Mouse (Mus musculus): Measurements from ENCODE around the gene Adora2a. TPM values are rescaled to one million over a fixed set of nuclear protein-coding genes. Genes with fewer than 3 reads are reported as not detected.

Adora2a gene
- polyA plus RNA-seq, 1 experiment from 2014 or later = 5.1 TPM

DNA sequence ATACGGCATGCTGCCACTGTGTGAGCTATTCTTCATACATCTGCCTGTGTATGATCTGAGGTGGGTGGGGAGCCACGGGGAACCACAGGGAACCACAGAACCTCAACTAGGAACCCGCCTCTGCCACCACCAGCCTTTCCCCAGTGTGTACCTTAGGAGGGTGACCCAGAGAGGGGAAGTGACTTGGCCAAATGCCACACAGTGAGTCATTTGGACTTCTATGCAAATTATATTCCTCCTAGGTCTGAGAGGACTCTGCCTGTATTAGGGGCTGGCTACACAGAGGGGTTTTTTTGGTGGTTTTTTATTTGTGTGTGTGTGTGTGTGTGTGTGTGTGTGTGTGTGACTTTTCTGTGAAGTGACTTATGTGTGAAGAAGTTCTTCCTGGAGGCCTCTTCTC is 9.9 kb downstream of the Adora2a start:
- H3K27ac ChIP-seq (ENCODE audit: low read depth, low read length) = no peak overlapping the region
- no peaks in the 10 kb centered on the region for H3K36me3 ChIP-seq (ENCODE audit: control insufficient read depth, insufficient read depth, low read length)
- DNase-seq (ENCODE audit: low spot score) (no peak), ATAC-seq (replicated peaks; ENCODE audit: low FRiP score) (no peak)
- H3K4me3 ChIP-seq (ENCODE audit: low read depth, low read length) = no peak overlapping the region
- H3K27me3 ChIP-seq (replicated peaks; ENCODE audit: control insufficient read depth, insufficient read depth, low read length) = no peaks in the 10 kb centered on the region
- H3K4me1 ChIP-seq (replicated peaks; ENCODE audit: control insufficient read depth, insufficient read depth, low read length) = peaks cover 6% of the 10 kb centered on the region; the same call in 1 of the 2 replicates
- H3K9me3 ChIP-seq (ENCODE audit: control insufficient read depth, low read length) = no peaks in the 10 kb centered on the region
- no peak overlapping the region for H3K4me2 ChIP-seq
- 47% methylated on average over 3 of the region's 3 CpGs for WGBS
- no peak overlapping the region for H3K9ac ChIP-seq (ENCODE audit: low read depth, low read length)

DNA sequence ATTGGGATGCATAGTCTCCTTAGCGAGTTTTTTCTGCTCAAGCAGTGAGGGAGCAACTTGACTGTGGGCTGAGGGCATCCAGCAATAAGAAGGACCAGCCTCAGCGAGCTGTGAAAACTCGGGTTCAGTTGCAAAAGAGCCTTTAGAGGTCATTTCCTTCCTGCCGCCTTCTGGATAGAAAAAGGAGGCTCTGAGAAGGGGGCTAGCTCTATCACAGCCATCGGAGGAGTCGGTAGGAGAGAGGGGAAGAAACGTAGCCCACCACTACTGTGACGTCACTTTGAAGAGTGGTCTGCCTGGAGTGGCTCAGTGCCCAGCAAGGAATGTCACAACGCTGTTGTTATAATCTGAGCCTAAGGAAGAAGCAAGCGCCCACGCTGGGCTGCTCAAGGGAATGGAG is 10.4 kb downstream of the Adora2a start:
- H3K9me3 ChIP-seq (ENCODE audit: control insufficient read depth, low read length) = no peaks in the 10 kb centered on the region
- H3K4me1 ChIP-seq (replicated peaks; ENCODE audit: control insufficient read depth, insufficient read depth, low read length) = peaks cover 6% of the 10 kb centered on the region; the same call in 1 of the 2 replicates
- 50% methylated on average over 11 of the region's 11 CpGs for WGBS
- no peaks in the 10 kb centered on the region for H3K27me3 ChIP-seq (replicated peaks; ENCODE audit: control insufficient read depth, insufficient read depth, low read length)
- H3K4me3 ChIP-seq (ENCODE audit: low read depth, low read length) = no peak overlapping the region
- no peak overlapping the region for H3K9ac ChIP-seq (ENCODE audit: low read depth, low read length)
- no peak overlapping the region for H3K27ac ChIP-seq (ENCODE audit: low read depth, low read length)
- no peaks in the 10 kb centered on the region for H3K36me3 ChIP-seq (ENCODE audit: control insufficient read depth, insufficient read depth, low read length)
- ATAC-seq (replicated peaks; ENCODE audit: low FRiP score) = no peak
- no peak for DNase-seq (ENCODE audit: low spot score)
- H3K4me2 ChIP-seq = no peak overlapping the region

DNA sequence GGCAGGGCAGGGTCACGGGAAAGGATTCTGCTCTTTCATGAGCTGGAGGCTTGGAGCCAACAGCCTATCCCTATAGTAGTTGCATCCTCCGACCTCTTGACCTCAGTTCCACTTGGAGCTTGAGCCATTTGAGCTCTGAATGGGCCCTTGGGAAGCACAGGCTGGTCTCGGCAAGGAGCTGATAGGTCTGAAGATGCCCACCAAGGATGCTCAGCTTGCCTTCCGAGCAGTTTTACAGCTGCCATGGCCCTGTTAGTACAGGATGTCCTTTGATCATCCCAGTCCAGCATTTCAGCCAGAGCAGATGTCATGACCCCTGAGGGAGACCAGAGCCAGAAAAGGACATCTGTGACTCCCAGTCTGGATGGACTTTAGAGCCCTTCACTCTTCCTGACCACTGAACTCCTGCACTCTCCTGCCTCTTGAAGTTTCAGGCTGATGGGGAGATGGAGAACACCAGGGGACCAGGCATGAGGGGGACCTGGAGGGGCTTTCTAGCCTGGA is 11.6 kb downstream of the Adora2a start:
- DNase-seq (ENCODE audit: low spot score) (no peak), ATAC-seq (replicated peaks; ENCODE audit: low FRiP score) (no peak)
- Histone ChIP-seq H3K9ac (ENCODE audit: low read depth, low read length) (no peak overlapping the region), H3K27me3 (replicated peaks; ENCODE audit: control insufficient read depth, insufficient read depth, low read length) (no peaks in the 10 kb centered on the region), H3K4me2 (no peak overlapping the region), H3K4me1 (replicated peaks; ENCODE audit: control insufficient read depth, insufficient read depth, low read length) (peaks cover 6% of the 10 kb centered on the region; the same call in 1 of the 2 replicates), H3K27ac (ENCODE audit: low read depth, low read length) (no peak overlapping the region), H3K9me3 (ENCODE audit: control insufficient read depth, low read length) (no peaks in the 10 kb centered on the region), H3K36me3 (ENCODE audit: control insufficient read depth, insufficient read depth, low read length) (peaks cover 4% of the 10 kb centered on the region; the same call in 1 of the 2 replicates), H3K4me3 (ENCODE audit: low read depth, low read length) (no peak overlapping the region)
- 71% methylated on average over 4 of the region's 4 CpGs for WGBS

DNA sequence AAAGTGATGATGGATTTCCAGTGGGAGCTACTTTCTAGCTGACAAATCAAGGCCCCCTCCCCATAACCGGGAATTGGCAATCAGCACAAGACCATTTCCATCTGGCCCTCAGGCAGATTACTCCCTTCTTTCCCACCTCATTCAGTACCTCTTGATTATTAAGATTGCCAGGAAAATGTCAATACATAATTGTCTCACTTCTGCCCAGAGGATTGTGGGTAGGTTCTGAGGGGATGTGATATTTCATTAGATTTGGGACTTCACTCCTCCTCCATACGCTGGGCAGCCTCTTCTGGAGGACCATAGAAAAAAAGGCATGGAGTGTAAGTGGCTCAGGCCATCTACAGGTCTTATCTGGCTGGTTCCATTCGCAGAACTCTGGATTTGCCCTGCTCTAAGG is 15.6 kb downstream of the Adora2a start:
- H3K4me1 ChIP-seq (replicated peaks; ENCODE audit: control insufficient read depth, insufficient read depth, low read length) = peaks cover 3% of the 10 kb centered on the region; the same call in 1 of the 2 replicates
- H3K27ac ChIP-seq (ENCODE audit: low read depth, low read length) = no peak overlapping the region
- no peak overlapping the region for H3K4me3 ChIP-seq (ENCODE audit: low read depth, low read length)
- no peaks in the 10 kb centered on the region for H3K27me3 ChIP-seq (replicated peaks; ENCODE audit: control insufficient read depth, insufficient read depth, low read length)
- no peak overlapping the region for H3K9ac ChIP-seq (ENCODE audit: low read depth, low read length)
- WGBS = 89% methylated on average over 3 of the region's 3 CpGs
- no peaks in the 10 kb centered on the region for H3K9me3 ChIP-seq (ENCODE audit: control insufficient read depth, low read length)
- H3K4me2 ChIP-seq = no peak overlapping the region
- H3K36me3 ChIP-seq (ENCODE audit: control insufficient read depth, insufficient read depth, low read length) = peaks cover 4% of the 10 kb centered on the region
- no peak for ATAC-seq (replicated peaks; ENCODE audit: low FRiP score)
- no peak for DNase-seq (ENCODE audit: low spot score)

DNA sequence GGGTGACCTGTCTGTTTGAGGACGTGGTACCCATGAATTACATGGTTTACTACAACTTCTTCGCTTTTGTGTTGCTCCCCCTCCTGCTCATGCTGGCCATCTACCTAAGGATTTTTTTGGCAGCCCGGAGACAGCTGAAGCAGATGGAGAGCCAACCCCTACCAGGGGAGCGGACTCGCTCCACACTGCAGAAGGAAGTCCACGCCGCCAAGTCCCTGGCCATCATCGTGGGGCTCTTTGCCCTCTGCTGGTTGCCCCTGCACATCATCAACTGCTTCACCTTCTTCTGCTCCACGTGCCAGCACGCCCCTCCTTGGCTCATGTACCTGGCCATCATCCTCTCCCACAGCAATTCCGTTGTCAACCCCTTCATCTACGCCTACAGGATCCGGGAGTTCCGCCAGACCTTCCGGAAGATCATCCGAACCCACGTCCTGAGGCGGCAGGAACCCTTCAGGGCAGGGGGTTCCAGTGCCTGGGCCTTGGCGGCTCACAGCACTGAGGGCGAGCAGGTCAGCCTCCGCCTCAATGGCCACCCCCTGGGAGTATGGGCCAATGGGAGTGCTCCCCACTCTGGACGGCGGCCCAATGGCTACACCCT is 16.6 kb downstream of the Adora2a start:
- DNase-seq (ENCODE audit: low spot score) (no peak), ATAC-seq (replicated peaks; ENCODE audit: low FRiP score) (no peak)
- WGBS = 92% methylated on average over 23 of the region's 23 CpGs
- Histone ChIP-seq H3K4me3 (ENCODE audit: low read depth, low read length) (no peak overlapping the region), H3K4me2 (no peak overlapping the region), H3K27ac (ENCODE audit: low read depth, low read length) (no peak overlapping the region), H3K36me3 (ENCODE audit: control insufficient read depth, insufficient read depth, low read length) (peaks cover 4% of the 10 kb centered on the region), H3K9me3 (ENCODE audit: control insufficient read depth, low read length) (no peaks in the 10 kb centered on the region), H3K27me3 (replicated peaks; ENCODE audit: control insufficient read depth, insufficient read depth, low read length) (no peaks in the 10 kb centered on the region), H3K9ac (ENCODE audit: low read depth, low read length) (no peak overlapping the region), H3K4me1 (replicated peaks; ENCODE audit: control insufficient read depth, insufficient read depth, low read length) (no peaks in the 10 kb centered on the region; the same call in 1 of the 2 replicates)

DNA sequence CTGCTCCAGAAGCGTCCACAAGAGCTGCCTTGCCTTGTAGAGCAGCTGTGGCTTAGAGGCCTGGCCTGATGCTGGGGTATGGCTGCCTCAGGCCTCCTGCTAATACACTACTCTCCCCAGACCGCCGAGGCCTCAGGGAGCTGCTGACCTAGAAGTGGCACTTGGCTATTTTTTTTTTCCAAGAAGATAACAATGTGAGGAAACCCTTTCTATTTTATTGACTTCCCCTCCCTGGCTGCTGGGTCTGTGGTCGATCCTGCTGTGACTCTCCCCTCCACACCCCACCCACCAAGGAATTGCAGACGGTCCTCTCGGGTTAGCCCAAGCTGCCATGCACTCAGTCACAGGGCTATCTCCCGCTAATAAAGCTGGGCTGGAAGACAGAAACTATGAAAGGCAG is 17.5 kb downstream of the Adora2a start:
- Histone ChIP-seq H3K9ac (ENCODE audit: low read depth, low read length) (no peak overlapping the region), H3K9me3 (ENCODE audit: control insufficient read depth, low read length) (no peaks in the 10 kb centered on the region), H3K36me3 (ENCODE audit: control insufficient read depth, insufficient read depth, low read length) (peaks cover 4% of the 10 kb centered on the region), H3K27me3 (replicated peaks; ENCODE audit: control insufficient read depth, insufficient read depth, low read length) (no peaks in the 10 kb centered on the region), H3K27ac (ENCODE audit: low read depth, low read length) (no peak overlapping the region), H3K4me3 (ENCODE audit: low read depth, low read length) (no peak overlapping the region), H3K4me2 (no peak overlapping the region), H3K4me1 (replicated peaks; ENCODE audit: control insufficient read depth, insufficient read depth, low read length) (no peaks in the 10 kb centered on the region)
- DNase-seq (ENCODE audit: low spot score) = no peak
- ATAC-seq (replicated peaks; ENCODE audit: low FRiP score) = no peak
- 50% methylated on average over 7 of the region's 7 CpGs for WGBS

DNA sequence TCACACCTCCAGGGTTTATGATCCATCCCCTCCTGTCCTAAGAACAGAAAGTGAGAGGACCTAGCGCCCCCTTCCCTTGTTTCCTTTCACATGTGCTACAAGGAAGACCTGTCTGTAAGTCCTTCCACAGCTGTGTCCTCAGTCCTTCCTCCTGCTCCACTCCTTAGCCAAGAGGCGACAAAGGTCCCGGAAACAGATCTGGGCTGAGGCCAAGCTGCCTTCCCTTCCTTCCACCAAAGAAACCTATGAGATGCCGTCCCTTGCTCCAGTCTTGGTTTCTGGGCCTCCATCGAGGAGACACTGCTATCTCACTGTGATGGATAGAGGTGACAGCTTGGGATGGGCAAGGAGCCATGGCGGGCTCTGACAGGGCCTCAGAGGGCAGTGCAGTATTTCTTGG is 18.4 kb downstream of the Adora2a start:
- Histone ChIP-seq H3K27me3 (replicated peaks; ENCODE audit: control insufficient read depth, insufficient read depth, low read length) (no peaks in the 10 kb centered on the region), H3K27ac (ENCODE audit: low read depth, low read length) (no peak overlapping the region), H3K36me3 (ENCODE audit: control insufficient read depth, insufficient read depth, low read length) (peaks cover 4% of the 10 kb centered on the region), H3K4me3 (ENCODE audit: low read depth, low read length) (no peak overlapping the region), H3K4me1 (replicated peaks; ENCODE audit: control insufficient read depth, insufficient read depth, low read length) (no peaks in the 10 kb centered on the region), H3K9me3 (ENCODE audit: control insufficient read depth, low read length) (no peaks in the 10 kb centered on the region), H3K4me2 (no peak overlapping the region), H3K9ac (ENCODE audit: low read depth, low read length) (no peak overlapping the region)
- WGBS = 78% methylated on average over 6 of the region's 6 CpGs
- ATAC-seq (replicated peaks; ENCODE audit: low FRiP score) (no peak), DNase-seq (ENCODE audit: low spot score) (no peak)

DNA sequence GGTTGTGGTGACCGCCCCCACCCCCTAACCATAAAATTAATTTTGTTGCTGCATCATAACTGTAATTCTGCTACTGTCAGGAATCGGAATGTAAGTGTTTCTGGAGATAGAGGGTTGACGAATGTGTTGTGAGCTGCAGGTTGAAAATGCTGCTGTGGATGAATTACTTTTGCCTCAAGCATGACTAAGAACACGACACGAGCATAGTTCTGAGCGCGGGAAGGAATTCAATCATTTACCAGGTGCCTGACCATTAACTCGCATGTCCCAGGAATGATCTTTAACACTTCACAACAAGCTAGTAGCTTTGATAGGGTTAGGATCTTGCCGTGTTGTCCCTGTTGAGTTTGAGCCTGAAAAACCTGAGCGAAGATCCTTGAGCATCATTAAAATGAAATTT is 20.6 kb downstream of the Adora2a start:
- no peak for ATAC-seq (replicated peaks; ENCODE audit: low FRiP score)

DNA sequence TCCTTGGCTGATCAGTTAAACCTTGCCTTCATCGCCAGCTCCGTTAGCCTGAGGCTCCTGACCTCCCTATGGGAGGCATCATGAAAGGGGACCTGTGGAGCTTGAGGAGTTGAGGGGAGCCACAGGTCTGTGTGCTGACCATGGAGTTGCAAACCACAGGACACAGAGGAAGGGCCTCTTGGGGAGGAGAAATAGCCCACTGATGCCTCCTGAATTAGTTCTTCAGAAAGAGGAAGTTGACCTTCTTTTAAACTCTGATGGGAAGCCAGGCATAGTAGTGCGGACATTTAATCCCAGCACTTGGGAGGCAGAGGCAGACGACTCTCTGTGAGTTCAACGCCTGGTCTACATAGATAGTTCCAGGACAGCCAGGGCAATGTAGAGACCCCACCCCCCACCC is 22.2 kb downstream of the Adora2a start:
- no peak overlapping the region for H3K9ac ChIP-seq (ENCODE audit: low read depth, low read length)
- 51% methylated on average over 5 of the region's 5 CpGs for WGBS
- ATAC-seq (replicated peaks; ENCODE audit: low FRiP score) = no peak

More for the DNA sequence above, 20.6 kb downstream of the Adora2a start:
- WGBS = 83% methylated on average over 10 of the region's 10 CpGs
- H3K36me3 ChIP-seq (ENCODE audit: control insufficient read depth, insufficient read depth, low read length) = peaks cover 4% of the 10 kb centered on the region
- DNase-seq (ENCODE audit: low spot score) = no peak
- no peaks in the 10 kb centered on the region for H3K9me3 ChIP-seq (ENCODE audit: control insufficient read depth, low read length)
- H3K27me3 ChIP-seq (replicated peaks; ENCODE audit: control insufficient read depth, insufficient read depth, low read length) = no peaks in the 10 kb centered on the region
- no peak overlapping the region for H3K27ac ChIP-seq (ENCODE audit: low read depth, low read length)
- H3K9ac ChIP-seq (ENCODE audit: low read depth, low read length) = no peak overlapping the region
- H3K4me1 ChIP-seq (replicated peaks; ENCODE audit: control insufficient read depth, insufficient read depth, low read length) = no peaks in the 10 kb centered on the region
- no peak overlapping the region for H3K4me2 ChIP-seq
- H3K4me3 ChIP-seq (ENCODE audit: low read depth, low read length) = no peak overlapping the region

More for the DNA sequence above, 22.2 kb downstream of the Adora2a start:
- Histone ChIP-seq H3K27ac (ENCODE audit: low read depth, low read length) (no peak overlapping the region), H3K4me1 (replicated peaks; ENCODE audit: control insufficient read depth, insufficient read depth, low read length) (no peaks in the 10 kb centered on the region), H3K9me3 (ENCODE audit: control insufficient read depth, low read length) (no peaks in the 10 kb centered on the region), H3K36me3 (ENCODE audit: control insufficient read depth, insufficient read depth, low read length) (no peaks in the 10 kb centered on the region), H3K4me3 (ENCODE audit: low read depth, low read length) (no peak overlapping the region), H3K4me2 (no peak overlapping the region), H3K27me3 (replicated peaks; ENCODE audit: control insufficient read depth, insufficient read depth, low read length) (no peaks in the 10 kb centered on the region)
- DNase-seq (ENCODE audit: low spot score) = no peak
